Mouse (Mus musculus): ENCODE measurements around the gene Bmp4. TPM values are rescaled to one million over a fixed set of nuclear protein-coding genes. Genes with fewer than 3 reads are reported as not detected.

Bmp4 gene
- total and polyA plus RNA-seq, 3 experiments: not detected

DNA sequence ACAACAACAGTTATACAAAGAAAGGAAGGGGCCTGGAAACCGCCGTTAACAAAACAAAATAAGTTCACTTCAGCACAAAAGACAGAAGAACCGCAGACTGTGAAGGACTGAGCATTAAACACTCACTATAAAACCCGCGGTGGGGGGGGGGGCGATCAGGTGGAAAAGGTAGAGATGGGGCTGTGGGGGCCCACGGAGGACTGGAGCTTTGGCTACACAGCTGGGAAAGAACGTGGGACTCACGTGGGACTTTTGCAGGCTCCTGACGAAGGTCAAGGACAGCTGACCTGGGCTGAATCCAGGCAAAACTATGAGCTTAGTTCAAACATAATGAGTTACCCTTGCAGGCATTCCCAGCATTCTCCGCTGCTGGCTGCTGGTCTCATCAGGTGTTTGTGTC is 28.8 kb upstream of the Bmp4 start:
- no peak overlapping the region for H3K4me3 ChIP-seq (ENCODE audit: control insufficient read depth in 1 of 2, insufficient read depth in 1 of 2, low read depth in 2 of 2, low read length in 2 of 2)
- no peaks in the 10 kb centered on the region for H3K27me3 ChIP-seq (ENCODE audit: control insufficient read depth in 1 of 2, insufficient read depth in 2 of 2, low read length in 2 of 2)
- no peak for TF ChIP-seq CHD2 (IDR thresholded peaks at IDR 0.05; ENCODE audit: low read length)
- TF ChIP-seq TBP (IDR thresholded peaks at IDR 0.05; ENCODE audit: low read depth, low read length): no peak
- TF ChIP-seq TCF12 (IDR thresholded peaks at IDR 0.05; ENCODE audit: low read depth, low read length): no peak
- TF ChIP-seq ETS1 (IDR thresholded peaks at IDR 0.05; ENCODE audit: low read depth, low read length): no peak
- no peak for TF ChIP-seq POLR2A (IDR thresholded peaks at IDR 0.05; ENCODE audit: control insufficient read depth in 1 of 2, insufficient read depth in 1 of 2, low read depth in 1 of 2, low read length in 2 of 2, poor library complexity in 1 of 2)
- no peak for TF ChIP-seq RCOR1 (IDR thresholded peaks at IDR 0.05; ENCODE audit: low read depth, low read length)
- no peak for TF ChIP-seq NELFE (IDR thresholded peaks at IDR 0.05; ENCODE audit: low read depth, low read length)
- TF ChIP-seq ZNF384 (IDR thresholded peaks at IDR 0.05; ENCODE audit: low read depth, low read length): no peak
- TF ChIP-seq KAT2A (conservative IDR thresholded peaks at IDR 0.05; ENCODE audit: low read depth, low read length): no peak
- no peak for TF ChIP-seq ELF1 (IDR thresholded peaks at IDR 0.05; ENCODE audit: low read depth, low read length)
- TF ChIP-seq BHLHE40 (IDR thresholded peaks at IDR 0.05; ENCODE audit: borderline replicate concordance, low read depth, low read length): no peak
- no peak for TF ChIP-seq CTCF (IDR thresholded peaks at IDR 0.05 in 2 of 3, conservative IDR thresholded peaks at IDR 0.05 in 1 of 3; ENCODE audit: control insufficient read depth in 1 of 3, insufficient read depth in 1 of 3, low read depth in 2 of 3, low read length in 3 of 3, poor library complexity in 1 of 3, severe bottlenecking in 1 of 3)
- no peak for TF ChIP-seq MEF2A (IDR thresholded peaks at IDR 0.05; ENCODE audit: extremely low read depth, insufficient replicate concordance, low read depth, low read length, poor library complexity, severe bottlenecking)
- no peak for TF ChIP-seq ZMIZ1 (IDR thresholded peaks at IDR 0.05; ENCODE audit: low read depth, low read length)
- no peak for TF ChIP-seq USF1 (IDR thresholded peaks at IDR 0.05; ENCODE audit: low read depth, low read length)
- TF ChIP-seq ZC3H11A (IDR thresholded peaks at IDR 0.05; ENCODE audit: low read depth, low read length): no peak
- TF ChIP-seq E2F4 (IDR thresholded peaks at IDR 0.05; ENCODE audit: borderline replicate concordance, low read depth, low read length): no peak
- TF ChIP-seq POLR2AphosphoS5 (IDR thresholded peaks at IDR 0.05; ENCODE audit: borderline replicate concordance, low read depth, low read length): no peak
- DNase-seq (ENCODE audit: low read depth, low spot score): no peak
- H3K79me2 ChIP-seq (ENCODE audit: control insufficient read depth, insufficient read depth, low read length, poor library complexity): no peaks in the 10 kb centered on the region
- H3K4me1 ChIP-seq (ENCODE audit: control insufficient read depth in 1 of 2, insufficient read depth in 2 of 2, low read length in 2 of 2): no peaks in the 10 kb centered on the region
- no peak overlapping the region for H3K9ac ChIP-seq (ENCODE audit: control insufficient read depth, low read depth, low read length, poor library complexity, severe bottlenecking)
- no peaks in the 10 kb centered on the region for H3K36me3 ChIP-seq (ENCODE audit: control insufficient read depth in 1 of 2, insufficient read depth in 2 of 2, low read length in 2 of 2)
- no peak overlapping the region for H3K27ac ChIP-seq (ENCODE audit: control insufficient read depth, low read depth, low read length)
- H3K9me3 ChIP-seq (replicated peaks; ENCODE audit: insufficient read depth, low read length): no peaks in the 10 kb centered on the region

- no peaks in the 10 kb centered on the region for H3K36me3 ChIP-seq (ENCODE audit: control insufficient read depth in 1 of 2, insufficient read depth in 2 of 2, low read length in 2 of 2)
These were observed 28.1 kb upstream of the Bmp4 start for GRCm38 (mm10) chr14:46418371-46419097.

More at GRCm38 (mm10) chr14:46418371-46419097, 28.1 kb upstream of the Bmp4 start:
- Histone ChIP-seq H3K9ac (ENCODE audit: control insufficient read depth, low read depth, low read length, poor library complexity, severe bottlenecking) (no peak overlapping the region), H3K79me2 (ENCODE audit: control insufficient read depth, insufficient read depth, low read length, poor library complexity) (no peaks in the 10 kb centered on the region), H3K4me3 (ENCODE audit: control insufficient read depth in 1 of 2, insufficient read depth in 1 of 2, low read depth in 2 of 2, low read length in 2 of 2) (no peak overlapping the region), H3K4me1 (ENCODE audit: control insufficient read depth in 1 of 2, insufficient read depth in 2 of 2, low read length in 2 of 2) (no peaks in the 10 kb centered on the region), H3K27ac (ENCODE audit: control insufficient read depth, low read depth, low read length) (no peak overlapping the region), H3K9me3 (replicated peaks; ENCODE audit: insufficient read depth, low read length) (no peaks in the 10 kb centered on the region), H3K27me3 (ENCODE audit: control insufficient read depth in 1 of 2, insufficient read depth in 2 of 2, low read length in 2 of 2) (no peaks in the 10 kb centered on the region)
- TF ChIP-seq MXI1 (IDR thresholded peaks at IDR 0.05; ENCODE audit: low read depth, low read length) (no peak), MAZ (IDR thresholded peaks at IDR 0.05; ENCODE audit: low read depth, low read length) (no peak), KAT2A (conservative IDR thresholded peaks at IDR 0.05; ENCODE audit: low read depth, low read length) (no peak), ZKSCAN1 (IDR thresholded peaks at IDR 0.05; ENCODE audit: low read depth, low read length) (no peak), NRF1 (IDR thresholded peaks at IDR 0.05; ENCODE audit: insufficient read depth, low read depth, low read length, poor library complexity, severe bottlenecking) (no peak), TBP (IDR thresholded peaks at IDR 0.05; ENCODE audit: low read depth, low read length) (no peak), POLR2A (IDR thresholded peaks at IDR 0.05; ENCODE audit: control insufficient read depth in 1 of 2, insufficient read depth in 1 of 2, low read depth in 1 of 2, low read length in 2 of 2, poor library complexity in 1 of 2) (no peak)
- DNase-seq (ENCODE audit: low read depth, low spot score): no peak
